Mouse (Mus musculus): ENCODE results near the gene Tmigd3.
"Not testable (repeated sequence)": the region's sequence is repeated elsewhere in the genome, so short reads cannot be mapped to it uniquely, and the experiment has no call there.

The Tmigd3 gene

DNA sequence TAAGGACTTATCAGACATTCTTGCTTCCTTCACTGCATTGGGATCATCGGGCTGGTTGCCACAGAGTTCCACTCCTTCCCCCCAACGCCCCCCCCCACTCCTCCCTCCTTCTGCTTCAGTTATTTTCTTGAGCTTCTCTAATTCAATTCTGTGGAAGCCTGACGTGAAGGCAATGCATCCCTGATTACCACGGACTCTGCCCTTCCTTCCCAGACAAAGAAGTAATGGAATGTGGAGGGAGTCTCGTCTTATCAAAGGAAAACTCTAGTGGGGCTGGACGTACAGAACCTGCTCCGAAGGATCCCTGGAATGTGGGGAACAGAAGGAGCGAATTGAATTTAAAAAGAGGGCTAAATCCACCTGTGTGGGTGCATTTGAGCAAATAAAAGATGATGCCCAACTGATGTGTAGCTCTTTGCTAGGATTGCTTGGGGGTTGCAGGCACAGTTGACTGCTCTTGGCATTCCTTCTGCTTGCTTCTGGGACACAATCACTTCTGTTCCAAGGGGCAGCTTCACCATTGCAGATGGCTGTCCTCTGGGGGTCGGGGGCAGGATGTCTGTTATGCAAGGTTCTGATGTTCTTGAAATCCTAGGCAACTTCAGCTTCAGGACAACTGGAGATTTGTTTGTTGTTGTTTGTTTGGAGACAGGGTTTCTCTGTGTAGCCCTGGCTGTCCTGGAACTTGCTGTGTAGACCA lies 37.4 kb downstream of the Tmigd3 start:
- DNase-seq: no peak

DNA sequence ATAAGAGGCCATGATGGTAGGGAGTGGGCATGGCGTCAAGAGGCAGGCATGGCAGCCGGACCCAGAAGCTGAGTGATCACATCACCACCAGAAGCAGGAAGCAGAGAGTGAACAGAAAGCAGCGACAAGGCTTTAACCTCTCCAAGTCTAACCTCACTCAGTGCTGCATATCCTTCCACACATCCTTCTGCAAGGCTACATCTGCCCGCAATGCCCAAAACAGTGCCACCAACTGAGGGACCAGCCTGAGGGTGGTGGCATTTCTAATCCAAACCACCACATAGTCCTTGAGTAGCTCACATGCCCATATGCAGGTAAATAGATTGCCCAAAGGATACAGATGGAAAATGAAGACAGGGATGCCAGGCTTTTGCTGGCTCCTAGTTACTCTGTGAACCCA lies 38.3 kb downstream of the Tmigd3 start:
- DNase-seq: no peak

DNA sequence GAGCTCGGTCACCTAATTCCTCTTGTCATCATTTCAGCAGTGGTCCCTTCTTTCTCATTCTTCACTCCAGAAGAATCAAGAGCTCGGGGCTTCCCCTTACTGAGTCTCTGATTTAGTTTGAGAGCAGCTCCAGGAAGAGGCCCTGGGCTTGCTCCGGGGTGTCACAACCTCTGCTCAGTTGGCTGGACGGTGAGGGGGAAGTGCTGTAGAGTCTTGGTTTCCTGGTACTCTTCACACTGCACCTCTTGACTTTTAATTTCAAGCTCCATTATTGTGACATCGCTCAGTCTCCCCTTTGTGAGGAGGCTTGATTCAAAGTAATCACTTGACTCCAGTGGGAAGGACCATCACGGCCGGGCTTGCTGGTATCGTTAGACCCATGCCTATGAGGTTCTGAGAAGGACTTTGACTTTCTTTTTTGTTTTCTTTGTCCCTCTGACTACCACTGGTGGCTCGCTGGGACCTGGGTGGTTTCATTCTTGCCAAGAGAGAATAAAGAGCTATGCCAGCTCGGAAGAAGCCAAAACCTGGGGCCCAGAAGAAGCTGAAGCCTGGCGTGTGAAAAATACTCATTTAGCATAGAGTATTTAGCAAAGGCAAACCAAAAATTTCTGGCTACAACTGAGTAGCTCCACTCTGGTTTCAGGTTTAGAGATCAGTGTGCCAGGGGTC lies 40.0 kb downstream of the Tmigd3 start:
- DNase-seq: no peak

DNA sequence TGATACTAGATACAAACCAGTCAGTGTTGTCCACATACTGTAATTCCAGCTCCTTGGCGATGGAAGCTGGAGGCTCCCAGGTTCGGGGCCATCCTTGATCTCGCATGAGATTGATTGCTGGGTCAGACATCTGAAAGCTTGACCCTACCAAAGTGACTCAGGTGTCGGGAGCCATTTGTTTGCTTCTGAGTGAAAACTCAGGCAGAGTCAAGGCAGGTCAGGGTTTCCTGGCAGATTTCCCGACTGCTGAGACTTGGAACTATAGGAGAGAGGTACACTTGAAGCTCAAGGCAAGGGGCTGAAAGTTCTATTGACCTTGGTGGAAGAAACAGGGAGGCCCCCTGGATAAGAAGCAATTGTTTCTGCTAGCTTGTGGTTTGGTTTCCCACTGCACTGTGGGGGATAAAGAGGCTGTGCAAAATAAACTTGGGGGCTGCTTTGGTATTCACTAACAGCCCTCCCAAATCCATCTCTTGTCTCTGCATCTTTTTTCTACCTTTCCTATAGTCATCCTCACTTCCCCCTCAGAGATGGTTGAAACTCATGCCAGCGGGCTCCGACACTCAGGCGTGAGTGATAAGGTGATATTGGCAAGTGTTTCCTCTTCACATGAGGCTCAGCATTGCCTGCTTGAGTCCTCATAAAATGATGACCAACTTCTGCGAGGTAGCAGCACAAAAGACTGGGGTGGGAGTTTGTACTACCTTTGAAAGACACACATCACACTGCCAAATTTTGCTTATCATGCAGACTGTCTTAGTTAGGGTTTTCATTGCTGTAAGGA lies 41.6 kb downstream of the Tmigd3 start:
- no peak for DNase-seq

DNA sequence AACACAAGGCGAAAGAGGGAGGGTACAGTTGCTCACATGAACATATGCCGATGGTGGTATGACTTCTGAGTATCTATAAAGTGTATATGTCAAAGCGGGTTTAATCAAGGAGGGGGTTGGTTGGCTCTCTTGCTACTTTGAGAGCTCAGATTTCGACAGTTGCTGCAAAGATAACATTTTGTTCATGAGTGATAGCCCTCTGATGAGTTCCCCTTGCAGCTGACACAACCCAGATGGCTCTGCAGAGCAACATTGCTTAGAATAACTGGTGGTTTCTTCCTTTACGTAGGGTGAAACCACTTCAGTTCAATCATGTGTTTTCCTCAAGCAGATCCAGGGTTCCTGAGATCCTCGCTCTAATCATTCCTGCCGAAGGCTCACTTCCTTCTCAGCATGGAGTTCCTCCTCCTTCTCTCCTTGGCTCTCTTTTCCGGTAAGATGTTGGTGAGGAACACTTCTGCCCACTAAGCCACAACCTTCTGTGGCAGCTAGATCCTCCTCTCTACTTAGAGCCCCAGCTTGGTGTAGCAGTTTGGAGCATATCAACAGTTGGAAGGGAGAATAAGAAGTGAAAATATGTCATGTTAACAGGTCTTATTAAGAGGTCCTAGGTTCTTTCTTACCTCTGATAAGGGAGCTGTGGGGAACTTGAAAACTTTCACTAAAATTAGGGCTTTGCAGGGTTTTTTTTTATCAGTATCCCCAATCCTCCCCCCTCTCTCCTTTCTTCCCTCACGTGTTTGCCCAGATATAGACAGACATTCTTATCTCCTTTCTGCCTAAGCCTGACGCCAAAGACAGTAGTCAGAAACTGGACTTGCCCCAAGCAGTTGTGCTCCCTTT lies 43.4 kb downstream of the Tmigd3 start:
- no peak for DNase-seq

DNA sequence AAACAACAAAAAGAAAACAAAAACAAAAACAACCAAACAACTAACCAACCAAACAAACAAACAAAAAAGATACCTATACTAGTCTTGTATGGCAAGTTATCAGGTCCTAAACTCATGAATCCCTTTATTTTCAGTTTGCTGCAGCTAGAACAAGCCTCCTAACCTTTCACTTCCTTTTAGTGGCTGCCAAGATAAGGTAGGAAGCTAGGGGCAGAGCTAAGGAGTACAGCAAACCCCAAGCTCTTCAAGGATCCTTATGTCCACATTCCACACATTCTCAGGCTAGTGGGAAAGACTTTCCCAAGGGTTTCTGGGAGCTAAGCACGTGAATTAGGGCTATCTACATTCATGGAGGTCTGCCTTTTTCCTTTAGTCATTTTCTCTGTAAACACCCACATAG lies 44.6 kb downstream of the Tmigd3 start:
- no peak for DNase-seq

DNA sequence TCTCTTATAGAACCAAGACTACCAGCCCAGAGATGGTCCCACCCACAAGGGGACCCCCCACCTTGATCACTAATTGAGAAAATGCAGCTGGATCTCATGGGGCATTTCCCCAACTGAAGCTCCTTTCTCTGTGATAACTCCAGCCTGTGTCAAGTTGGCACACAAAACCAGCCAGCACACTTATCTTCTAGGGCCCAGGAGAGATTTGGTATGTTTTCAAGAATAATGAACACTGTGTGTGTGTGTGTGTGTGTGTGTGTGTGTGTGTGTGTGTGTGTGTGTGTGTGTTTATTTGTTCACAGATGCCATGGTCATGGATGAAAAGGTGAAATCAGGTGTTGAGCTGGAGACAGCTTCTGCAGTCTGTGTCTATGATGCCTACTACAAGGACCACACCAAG lies 45.8 kb downstream of the Tmigd3 start:
- DNase-seq: not testable (repeated sequence)

DNA sequence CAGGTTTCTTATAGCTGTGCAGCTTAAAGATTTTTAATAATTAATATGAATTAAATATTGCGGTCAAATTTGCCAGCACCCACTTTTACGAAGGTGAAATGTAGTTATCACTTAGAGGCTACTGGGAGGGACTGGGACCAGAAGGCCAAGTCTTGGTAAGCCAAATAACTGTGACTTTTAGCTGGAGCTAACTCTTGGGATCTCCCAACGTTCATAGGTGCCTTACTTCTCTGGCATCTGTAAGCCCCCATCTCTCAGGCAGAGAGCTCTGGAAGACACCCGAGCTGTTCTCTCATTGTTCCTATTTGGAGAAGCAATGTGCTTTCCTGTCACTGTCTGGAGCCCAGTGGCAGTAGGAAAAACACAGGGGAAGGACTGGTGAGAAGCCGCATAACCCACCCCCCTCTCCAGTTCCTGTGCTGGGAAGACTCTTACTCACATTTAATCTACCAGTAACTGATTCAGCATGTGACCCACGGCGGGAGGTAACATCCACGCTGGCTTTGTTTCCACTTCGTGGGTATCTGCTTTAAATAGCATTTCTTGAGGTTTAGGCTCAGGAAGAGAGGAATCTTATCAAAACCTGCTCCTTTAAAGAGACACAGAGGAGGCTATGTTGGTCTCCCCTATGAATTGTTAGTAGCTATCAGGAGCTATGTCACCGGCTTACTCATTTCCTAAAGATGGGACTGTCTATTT lies 47.1 kb downstream of the Tmigd3 start:
- no peak for DNase-seq

DNA sequence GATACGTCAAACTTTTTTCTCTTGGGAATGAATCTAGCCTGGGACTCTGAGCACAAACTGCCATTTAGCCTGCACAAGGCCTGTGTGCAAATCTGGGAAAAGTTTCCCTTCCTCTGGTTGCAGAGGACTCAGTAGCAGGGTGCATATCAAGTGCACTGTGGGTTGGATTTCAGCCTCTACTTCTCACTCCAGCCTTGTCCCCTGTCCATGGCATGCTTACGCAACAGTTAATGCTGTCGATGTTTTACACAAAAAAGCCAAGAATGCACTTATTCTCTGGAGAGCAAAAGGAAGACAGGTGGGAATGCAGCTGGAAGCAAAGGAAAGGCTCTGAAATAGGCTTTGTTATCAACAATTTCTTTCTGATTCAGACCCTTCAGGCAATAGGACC lies 47.6 kb downstream of the Tmigd3 start:
- no peak for DNase-seq

DNA sequence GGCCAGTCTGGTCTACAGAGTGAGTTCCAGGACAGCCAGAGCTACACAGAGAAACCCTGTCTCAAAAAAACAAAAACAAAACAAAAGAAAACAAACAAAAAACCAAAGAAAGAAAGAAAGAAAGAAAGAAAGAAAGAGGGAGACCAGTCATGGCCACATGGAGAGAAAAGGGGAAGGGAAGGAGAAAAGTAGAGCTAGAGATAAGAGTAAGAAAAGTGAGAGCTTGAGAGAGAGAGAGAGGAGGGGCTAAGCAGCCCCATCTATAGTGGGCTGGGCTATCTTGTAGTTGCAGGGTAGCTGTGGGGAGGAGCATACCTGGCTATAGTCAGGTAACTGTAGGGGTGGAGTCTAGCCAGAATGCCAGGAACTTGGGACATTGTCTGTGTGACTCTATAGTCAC lies 50.0 kb downstream of the Tmigd3 start:
- DNase-seq: not testable (repeated sequence)

DNA sequence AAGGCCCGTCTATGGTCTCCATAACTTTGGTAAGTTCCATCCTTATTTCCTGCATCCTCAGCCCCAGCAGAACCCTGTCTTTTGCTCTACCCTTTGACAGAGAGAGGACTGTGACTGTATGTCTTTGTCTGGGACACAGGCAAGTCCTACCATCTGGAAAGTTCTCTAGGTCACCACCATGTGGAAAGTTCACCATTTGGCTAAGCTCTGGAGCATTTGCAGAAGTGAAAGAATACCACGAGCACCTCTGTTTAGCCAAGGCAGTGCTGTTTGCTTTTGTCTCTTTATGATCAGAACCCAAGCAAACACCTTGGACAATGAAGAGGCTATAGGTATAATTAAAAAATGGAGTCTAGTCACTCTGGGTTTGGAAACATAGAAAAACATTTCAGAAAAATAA lies 51.3 kb downstream of the Tmigd3 start:
- DNase-seq: no peak

DNA sequence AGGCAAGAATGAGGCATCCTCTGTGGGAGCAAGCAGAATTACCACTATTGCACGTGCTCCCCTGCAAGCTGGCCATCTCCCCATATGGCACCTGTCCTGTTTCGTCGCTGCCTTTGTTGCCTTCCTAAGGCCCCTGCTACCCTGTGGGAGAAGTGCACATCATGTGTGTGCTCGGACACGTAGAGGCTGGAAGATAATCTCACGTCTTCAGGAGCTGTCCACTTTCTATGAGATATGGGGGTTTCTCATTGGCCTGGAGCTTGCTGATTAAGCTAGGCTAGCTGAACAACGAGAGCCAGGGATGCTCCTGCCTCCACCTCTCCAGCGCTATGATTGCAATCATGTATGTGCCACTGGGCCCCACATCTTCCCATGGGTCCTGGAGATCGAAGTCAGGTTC lies 53.9 kb downstream of the Tmigd3 start:
- DNase-seq: no peak

DNA sequence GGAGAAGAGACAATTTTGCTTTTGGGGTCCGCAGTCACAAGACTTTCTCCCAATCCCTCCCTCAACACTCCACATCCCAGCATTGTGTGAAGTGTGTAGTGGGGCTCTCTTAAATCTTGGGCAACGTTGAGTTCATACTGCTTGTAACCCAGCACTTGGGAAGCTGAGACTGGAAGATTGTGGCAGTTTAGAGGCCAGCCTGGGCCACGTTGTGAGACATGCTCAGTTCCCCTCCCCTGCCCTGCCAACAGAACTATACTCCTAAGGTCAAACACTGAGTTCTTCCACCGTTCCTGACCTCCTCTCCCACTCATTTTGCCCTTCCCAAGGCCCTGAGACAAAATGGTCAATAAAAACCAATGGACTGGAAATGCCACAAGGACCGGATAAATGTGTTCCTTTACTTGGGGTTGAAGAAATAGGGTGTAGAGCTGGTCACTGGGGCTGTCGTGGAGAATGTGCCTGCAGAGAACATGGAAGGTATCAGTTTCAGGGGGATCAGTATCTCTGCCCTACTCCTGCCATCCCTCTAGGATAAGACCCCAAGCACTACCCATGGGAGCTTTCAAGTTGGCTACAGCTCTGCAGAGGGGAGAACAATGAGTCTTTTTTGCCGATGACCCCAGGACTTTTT lies 57.0 kb downstream of the Tmigd3 start:
- DNase-seq: peak; percentile 27

DNA sequence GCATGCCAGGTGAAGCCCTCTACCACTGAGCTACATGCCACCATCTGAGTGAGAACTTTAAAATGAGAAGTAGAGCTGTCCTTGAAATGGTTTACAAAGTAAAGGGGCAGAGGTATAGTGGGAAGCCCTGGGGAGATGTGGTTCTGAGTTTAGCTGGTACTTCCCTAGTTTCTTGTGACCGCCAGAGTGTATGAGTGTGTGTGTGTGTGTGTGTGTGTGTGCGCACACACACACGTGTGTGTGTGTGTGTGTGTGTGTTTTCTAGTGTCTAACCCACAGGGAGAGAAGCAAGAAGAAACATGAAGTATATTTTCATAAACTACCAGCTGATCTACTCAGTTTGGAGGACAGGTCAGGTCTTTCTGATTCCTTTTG lies 57.5 kb downstream of the Tmigd3 start:
- DNase-seq: no peak

DNA sequence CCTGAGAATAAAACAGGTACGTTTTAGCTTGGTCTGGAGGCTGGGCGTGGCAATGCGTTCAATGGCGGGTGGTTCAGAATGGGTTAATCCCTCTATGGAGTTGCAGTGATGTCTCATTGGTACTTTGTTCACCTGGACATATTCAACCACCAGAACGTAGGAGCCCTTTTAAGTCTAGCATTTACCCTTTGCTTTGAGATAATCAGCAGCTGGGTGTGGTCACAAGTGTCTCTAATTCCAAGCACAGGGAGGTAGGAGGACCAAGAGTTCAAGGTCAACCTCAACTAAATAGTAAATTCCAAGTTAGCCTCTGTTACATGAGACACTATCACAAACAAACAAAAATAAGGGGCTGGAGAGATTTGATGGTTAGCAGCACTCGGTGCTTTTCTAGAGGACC lies 58.1 kb downstream of the Tmigd3 start:
- no peak for DNase-seq

DNA sequence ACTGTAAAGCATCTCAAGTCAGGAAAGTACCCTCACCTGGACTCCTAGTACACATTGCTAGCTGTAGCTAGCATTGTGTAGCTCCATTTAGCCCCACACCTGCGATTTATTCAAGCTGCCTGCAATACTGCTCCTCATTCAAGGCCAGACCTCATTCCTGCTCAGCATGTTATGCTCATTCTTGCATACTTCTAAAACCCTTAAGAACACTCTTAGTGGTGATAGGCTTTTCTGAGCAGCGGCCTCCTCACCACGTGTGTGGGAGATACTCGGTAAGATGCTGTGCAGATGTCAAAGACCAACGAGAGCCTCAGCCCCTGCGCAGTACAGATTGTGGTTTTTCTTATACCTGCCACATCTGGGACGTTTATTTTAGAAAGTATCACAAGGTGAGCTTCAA lies 59.1 kb downstream of the Tmigd3 start:
- DNase-seq: no peak

DNA sequence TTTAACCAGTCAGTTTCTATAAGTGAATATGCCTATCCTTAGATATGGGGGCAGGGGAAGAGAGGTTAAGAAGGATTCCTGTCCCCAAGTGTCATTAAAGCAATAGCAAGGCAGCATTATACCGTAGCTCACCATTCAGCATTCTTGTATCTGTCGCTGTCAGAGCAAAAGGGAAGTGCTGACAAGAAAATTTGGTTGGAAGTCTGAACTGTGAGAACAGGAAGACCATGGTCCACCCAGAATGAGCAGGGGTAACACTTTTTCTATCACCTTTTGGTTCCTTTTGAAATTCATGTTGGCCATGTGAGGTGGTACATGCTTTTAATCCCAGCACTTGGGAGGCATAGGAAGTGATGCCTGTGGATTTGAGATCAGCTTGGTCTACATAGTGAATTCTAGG lies 60.4 kb downstream of the Tmigd3 start:
- no peak for DNase-seq

DNA sequence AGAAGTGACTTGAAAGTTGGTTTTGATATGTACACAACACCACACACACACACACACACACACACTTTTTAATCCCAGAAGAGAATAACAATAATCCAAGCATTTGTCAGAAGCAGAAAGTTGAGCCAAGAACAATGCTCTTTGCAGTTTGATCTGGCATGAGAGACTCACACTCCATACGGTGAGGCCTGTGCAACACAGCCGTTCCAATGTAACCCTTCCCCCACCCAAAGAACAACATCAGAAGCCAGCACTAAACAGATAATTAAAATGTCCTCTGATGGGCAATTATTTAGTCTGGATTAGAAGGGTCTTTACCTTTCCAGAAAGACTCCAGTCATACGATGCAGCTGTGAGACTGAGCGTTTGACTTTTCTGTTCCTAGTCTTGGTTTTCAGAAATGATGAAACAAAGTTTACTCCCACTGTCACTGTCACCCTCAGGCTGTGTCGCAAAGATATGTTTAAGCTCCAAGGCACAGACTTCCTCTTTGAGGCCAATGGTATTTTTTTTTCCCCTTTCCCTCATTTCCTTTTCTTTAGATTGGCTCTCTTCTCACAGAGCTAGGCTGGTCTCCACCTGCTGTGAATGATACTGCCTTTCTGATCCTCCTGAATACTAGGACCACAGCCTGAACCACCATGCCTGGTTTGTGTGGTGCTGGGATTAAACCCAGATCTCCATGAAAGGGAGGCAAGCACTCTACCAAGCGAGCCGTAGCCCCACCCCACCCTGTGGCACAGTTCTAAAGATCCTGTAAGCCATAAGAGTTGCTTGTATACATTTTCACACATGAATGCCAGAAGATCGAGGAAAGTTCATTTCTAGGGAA lies 61.8 kb downstream of the Tmigd3 start, which contains the start of gene I830077J02Rik:
Gene I830077J02Rik (minus strand): TSS at position 425 of the 832 bp plus-strand sequence.
- DNase-seq: no peak

DNA sequence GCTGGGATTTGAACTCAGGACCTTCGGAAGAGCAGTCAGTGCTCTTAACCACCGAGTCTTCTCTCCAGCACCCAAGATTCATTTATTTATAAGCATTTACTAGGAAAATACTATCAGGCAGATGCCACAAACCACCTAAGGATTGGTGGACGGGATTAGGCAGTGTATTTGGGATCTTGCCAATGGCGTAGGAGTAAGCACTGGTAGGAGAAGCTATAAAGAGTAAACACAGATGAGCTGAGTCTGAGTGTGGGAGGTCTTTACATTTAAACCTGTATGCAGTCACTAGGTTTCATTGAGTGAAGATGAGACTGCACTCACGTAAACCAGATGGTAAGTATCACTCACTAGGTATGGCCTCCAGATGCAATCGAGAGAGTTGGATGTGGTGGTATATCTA lies 63.2 kb downstream of the Tmigd3 start:
- DNase-seq: no peak

DNA sequence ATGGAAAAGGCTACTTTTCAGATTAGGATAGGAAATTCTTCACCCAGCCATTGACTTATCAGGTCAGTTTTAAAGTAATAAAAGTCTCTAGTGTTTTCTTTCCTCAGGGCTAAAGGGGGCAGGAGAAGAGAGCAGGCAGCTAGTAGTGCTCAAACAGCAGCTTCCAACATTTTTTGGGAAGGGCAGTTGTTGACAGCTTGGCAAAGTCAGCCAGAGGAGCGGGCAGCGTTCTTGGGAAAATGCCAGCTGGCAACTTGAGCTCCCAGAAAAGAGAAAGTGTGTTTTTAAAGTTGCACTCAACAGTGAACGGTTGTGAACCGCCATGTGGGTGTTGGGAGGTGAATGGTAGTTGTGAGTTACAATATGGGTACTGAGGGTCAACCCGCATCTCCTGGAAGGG lies 64.3 kb downstream of the Tmigd3 start:
- DNase-seq: peak; percentile 60

DNA sequence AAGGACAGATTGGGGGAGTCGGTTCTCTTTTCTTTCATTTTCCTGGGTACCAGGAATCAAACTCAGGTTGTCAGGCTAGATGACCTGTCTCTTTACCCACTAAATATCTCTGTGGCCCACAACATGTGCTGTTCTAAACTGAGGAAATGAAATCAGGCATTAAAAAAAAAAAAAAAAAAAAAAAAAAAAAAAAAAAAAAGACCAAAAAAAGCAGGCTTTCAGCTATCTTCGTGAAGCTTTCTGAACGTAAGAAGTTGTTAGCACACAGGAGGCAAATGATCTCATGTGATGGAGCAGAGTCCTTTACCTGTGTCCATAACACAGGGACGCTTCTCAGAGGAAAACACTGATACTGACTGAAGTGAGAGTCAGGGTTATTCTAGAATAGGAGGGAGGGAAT lies 65.4 kb downstream of the Tmigd3 start:
- no peak for DNase-seq

All from kidney, adult 9 months (tissue).